Mouse (Mus musculus): ENCODE data around the gene Dcaf6. TPM values are rescaled to one million over a fixed set of nuclear protein-coding genes. Genes with fewer than 3 reads are reported as not detected.

Dcaf6 gene
- polyA plus RNA-seq, 1 experiment from 2014 or later, result 10.7 TPM

Other genes with a start within 250 kb of the Dcaf6 start
- gene Tiprl, start 223.5 kb downstream of the Dcaf6 start, polyA plus RNA-seq (2015; fragmentation: Nextera tagmentation; extraction: Ambion mirVana), result 77.9 and 83.9 TPM in 2 replicates
- gene Gpr161, start 164.7 kb downstream of the Dcaf6 start, polyA plus RNA-seq (2015; fragmentation: Nextera tagmentation; extraction: Ambion mirVana), result 0.69 and 0.81 TPM in 2 replicates
- gene Mpc2, start 162 bp upstream of the Dcaf6 start, polyA plus RNA-seq (2015; fragmentation: Nextera tagmentation; extraction: Ambion mirVana), result 154 and 156 TPM in 2 replicates
- not detected in 2 replicates for gene Adcy10, start 24.7 kb upstream of the Dcaf6 start, polyA plus RNA-seq (2015; fragmentation: Nextera tagmentation; extraction: Ambion mirVana)
- 103 and 110 TPM in 2 replicates for gene Mpzl1, start 174.1 kb upstream of the Dcaf6 start, polyA plus RNA-seq (2015; fragmentation: Nextera tagmentation; extraction: Ambion mirVana)
- gene Rcsd1, start 249.3 kb upstream of the Dcaf6 start, polyA plus RNA-seq (2015; fragmentation: Nextera tagmentation; extraction: Ambion mirVana), result 28.7 and 32.4 TPM in 2 replicates